Mouse (Mus musculus) adrenal gland, adult (tissue): ENCODE measurements around the gene Pou6f1.

Experiments
- DNase-seq, 2 experiments: peaks; one replicate each; pipeline ENCODE4 v3.0.0; 2022 to 2023; ENCODE audit warnings: low spot score in 1 of 2; ENCODE audit not compliant: inconsistent age in 2 of 2

Pou6f1 gene

GRCm38 (mm10) chr15:100599276-100600046 is at the start of gene Pou6f1:
Gene Pou6f1 (minus strand): TSS chr15:100599984.
- peak; percentile 74 to 87 for DNase-seq

- DNase-seq: no peak
These were observed 46.4 kb upstream of the Pou6f1 start for GRCm38 (mm10) chr15:100646161-100646560.

GRCm38 (mm10) chr15:100642451-100642850 is 42.7 kb upstream of the Pou6f1 start:
- DNase-seq: no peak

GRCm38 (mm10) chr15:100641226-100641810 is 41.5 kb upstream of the Pou6f1 start:
- no peak for DNase-seq

GRCm38 (mm10) chr15:100639972-100640750 is 40.4 kb upstream of the Pou6f1 start:
- DNase-seq: no peak

GRCm38 (mm10) chr15:100637661-100638060 is 37.9 kb upstream of the Pou6f1 start:
- peak; percentile 74 to 87 for DNase-seq

GRCm38 (mm10) chr15:100636700-100637501 is 37.1 kb upstream of the Pou6f1 start, which contains the start of gene Smagp:
Gene Smagp (minus strand): TSS chr15:100636940.
- peak; percentile 72 to 89 for DNase-seq

GRCm38 (mm10) chr15:100635851-100636645 is 36.3 kb upstream of the Pou6f1 start:
- no peak for DNase-seq

GRCm38 (mm10) chr15:100635239-100635638 is 35.5 kb upstream of the Pou6f1 start:
- DNase-seq: peak in 1 of 2 experiments; percentile 40

GRCm38 (mm10) chr15:100633341-100633740 is 33.6 kb upstream of the Pou6f1 start:
- DNase-seq: peak in 1 of 2 experiments; percentile 32

- DNase-seq: peak; percentile 40 to 69
These were observed 32.5 kb upstream of the Pou6f1 start for GRCm38 (mm10) chr15:100632323-100632722.

- peak in 1 of 2 experiments; percentile 29 for DNase-seq
These were observed 31.8 kb upstream of the Pou6f1 start for GRCm38 (mm10) chr15:100631454-100632170.

GRCm38 (mm10) chr15:100630126-100630525 is 30.3 kb upstream of the Pou6f1 start:
- DNase-seq: peak in 1 of 2 experiments; percentile 21

GRCm38 (mm10) chr15:100628797-100629196 is 29.0 kb upstream of the Pou6f1 start:
- peak in 1 of 2 experiments; percentile 50 for DNase-seq

- DNase-seq: peak in 1 of 2 experiments; percentile 67
These were observed 28.1 kb upstream of the Pou6f1 start for GRCm38 (mm10) chr15:100627774-100628370.

GRCm38 (mm10) chr15:100627287-100627686 is 27.5 kb upstream of the Pou6f1 start:
- DNase-seq: peak in 1 of 2 experiments; percentile 53

GRCm38 (mm10) chr15:100624435-100624834 is 24.7 kb upstream of the Pou6f1 start:
- peak; percentile 54 to 86 for DNase-seq

- DNase-seq: peak in 1 of 2 experiments; percentile 61
These were observed 24.0 kb upstream of the Pou6f1 start for GRCm38 (mm10) chr15:100623754-100624153.

- peak; percentile 40 to 74 for DNase-seq
These were observed 22.4 kb upstream of the Pou6f1 start for GRCm38 (mm10) chr15:100622164-100622563.
